Mouse (Mus musculus): ENCODE measurements around the gene 1700030J22Rik.

GRCm38 (mm10) chr8:116928588-116928987, 50.2 kb downstream of the 1700030J22Rik start:
- no peak for TF ChIP-seq POLR2A (IDR thresholded peaks at IDR 0.05; ENCODE audit: borderline replicate concordance, insufficient read depth, low read length)
- no peak for TF ChIP-seq CTCF (IDR thresholded peaks at IDR 0.05; ENCODE audit: borderline replicate concordance, insufficient read depth, low read depth, low read length)

Data from cerebellum, adult 2 months (tissue).